Mouse (Mus musculus): ENCODE data around the gene Psmb7.

Psmb7 gene

DNA sequence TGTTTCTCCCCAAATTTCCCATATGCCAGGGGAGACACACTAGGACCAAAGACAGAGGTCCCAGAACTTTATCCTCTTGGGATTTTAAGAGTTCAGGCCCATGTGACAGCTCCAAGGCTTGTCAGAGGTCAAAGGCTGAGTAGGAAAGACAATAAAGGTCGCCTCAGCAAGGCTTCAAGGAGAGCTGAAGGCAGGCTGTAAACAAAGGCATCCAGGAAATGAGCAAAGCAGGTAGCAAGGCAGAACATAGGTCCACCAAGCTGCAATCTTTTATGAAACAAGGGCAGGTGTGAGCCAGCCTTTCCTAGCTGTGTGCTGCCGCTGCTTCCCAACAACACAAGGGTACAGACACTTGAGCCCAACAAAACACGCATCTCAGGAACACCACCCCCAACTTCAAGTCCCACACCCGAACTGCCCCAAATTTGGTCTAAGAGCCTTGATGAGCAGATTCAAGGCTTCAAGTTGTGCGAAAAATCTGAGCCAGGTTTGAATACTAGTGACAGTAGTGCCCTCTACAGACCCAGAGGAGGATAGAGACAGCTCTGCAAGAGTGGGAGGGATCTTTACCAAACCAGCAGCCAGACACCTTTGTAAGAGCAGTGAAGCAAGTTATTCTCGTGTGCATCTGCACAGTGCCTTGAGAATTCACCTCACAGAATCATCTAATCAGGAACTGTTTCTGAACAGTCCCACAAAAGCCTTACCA lies 52.0 kb downstream of the Psmb7 start:
- DNase-seq (ENCODE audit: low read depth), result peak; percentile 66

DNA sequence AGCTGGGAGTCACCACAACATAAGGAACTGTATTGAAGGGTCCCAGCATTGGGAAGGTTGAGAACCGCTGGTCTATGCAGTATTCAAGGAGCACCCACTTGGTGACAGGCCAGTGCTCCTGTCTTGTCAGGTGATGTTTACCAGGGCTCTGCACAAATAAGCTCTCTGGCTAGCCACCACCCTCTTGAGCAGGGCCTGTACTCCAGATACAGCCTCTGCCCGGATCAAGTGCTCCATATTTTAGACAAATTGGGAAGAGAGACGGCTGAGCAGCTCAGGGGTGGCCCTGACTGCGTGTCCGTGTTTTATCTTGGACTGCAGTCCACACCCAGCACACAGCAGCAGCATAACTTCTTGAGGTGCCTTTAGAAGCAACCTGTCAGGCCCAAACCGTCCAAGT lies 57.2 kb downstream of the Psmb7 start:
- no peak for DNase-seq (ENCODE audit: low read depth)

DNA sequence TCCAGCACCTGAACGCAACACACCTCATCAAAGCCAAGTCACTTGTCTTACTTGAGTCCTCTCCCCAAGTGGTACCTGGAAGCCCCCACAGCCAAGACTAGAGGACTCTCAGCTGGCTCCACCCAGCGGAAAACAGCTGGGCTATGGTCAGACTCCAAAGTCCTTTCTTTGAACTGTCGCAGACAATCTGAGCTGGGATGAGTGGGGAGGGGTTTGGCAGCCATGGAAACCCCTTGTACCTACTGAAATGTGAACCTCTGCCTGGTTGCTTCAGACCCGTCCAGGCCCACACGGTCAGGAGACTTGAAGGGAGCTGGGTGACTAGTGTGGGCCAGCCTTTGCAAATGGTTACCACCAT lies 58.5 kb downstream of the Psmb7 start:
- DNase-seq (ENCODE audit: low read depth), result no peak

DNA sequence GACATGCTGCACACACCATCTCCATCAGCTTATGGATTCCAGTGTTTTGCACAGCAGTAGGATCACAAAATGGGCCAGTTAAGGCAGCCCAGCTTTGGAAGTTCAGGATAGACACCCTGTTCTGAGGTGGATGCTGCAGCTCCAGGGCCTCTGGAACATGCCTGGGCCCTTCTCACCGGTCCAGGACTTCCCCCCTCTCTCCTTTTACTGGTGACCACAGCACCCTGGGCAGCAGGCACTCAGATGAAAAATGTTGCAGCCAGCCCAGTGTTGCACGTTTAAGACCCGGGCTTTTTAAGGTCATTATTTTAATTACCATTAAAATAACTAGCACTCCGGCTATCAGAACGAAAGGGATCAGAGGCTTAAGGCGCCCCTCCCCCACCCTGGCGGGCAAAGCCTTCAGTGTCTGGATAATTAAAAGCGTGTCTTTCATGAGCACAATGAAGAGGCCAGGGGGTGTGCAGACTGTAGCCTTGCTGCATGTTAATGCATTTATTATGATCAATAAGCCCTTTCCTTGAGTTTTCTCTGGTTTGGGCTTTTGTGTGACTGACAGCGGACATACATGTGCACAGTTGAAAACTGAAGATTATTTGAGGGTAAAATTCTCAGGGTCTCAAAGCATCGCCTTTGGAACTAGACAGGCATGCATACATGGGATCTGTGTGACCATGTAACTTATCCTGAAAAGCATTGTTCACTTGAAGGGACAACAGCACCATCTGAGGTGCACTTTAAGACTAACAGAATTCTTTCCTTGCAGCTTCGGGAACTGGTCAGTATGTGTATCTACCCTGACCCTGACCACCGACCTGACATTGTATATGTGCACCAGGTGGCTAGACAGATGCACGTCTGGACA lies 59.1 kb downstream of the Psmb7 start:
- DNase-seq (ENCODE audit: low read depth), result no peak

DNA sequence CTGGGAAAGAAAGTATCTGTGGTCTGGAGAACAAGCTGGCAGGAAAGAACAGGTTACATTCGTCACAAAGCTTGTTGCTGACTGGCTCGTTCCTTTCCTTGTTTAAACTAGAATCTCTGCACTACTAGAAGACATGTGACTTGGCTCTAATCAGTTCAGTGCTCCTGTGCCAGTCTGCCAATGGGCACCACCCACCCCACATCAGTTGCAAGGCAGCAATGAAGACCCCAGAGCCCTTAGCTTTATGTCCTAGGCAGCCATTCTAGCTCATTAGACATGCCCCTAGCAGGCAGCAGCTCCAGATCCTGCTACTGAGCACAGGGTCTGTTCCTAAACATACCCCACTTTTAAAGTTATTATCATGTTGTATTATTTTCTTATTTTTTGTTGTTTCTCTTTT lies 59.9 kb downstream of the Psmb7 start:
- no peak for DNase-seq (ENCODE audit: low read depth)

DNA sequence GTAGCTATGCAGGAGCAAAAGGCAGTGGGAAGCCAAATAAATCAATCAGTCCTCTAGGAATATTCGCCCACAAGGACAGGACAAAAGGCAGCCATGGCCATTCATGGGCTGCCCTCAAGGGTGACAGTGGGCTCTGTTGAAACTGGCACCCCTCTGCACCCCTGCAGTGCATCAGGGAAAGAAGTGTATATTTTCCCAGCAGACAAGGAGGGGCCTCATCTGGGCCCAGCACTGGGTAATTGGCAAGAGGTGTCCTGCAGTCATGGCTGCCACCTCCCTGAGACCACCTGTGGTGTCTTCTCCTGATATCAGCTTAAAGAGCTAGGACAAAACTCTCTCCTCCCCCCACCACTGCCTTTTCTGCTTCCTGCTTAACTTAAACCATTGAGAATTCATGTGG lies 64.4 kb downstream of the Psmb7 start:
- DNase-seq (ENCODE audit: low read depth), result no peak

DNA sequence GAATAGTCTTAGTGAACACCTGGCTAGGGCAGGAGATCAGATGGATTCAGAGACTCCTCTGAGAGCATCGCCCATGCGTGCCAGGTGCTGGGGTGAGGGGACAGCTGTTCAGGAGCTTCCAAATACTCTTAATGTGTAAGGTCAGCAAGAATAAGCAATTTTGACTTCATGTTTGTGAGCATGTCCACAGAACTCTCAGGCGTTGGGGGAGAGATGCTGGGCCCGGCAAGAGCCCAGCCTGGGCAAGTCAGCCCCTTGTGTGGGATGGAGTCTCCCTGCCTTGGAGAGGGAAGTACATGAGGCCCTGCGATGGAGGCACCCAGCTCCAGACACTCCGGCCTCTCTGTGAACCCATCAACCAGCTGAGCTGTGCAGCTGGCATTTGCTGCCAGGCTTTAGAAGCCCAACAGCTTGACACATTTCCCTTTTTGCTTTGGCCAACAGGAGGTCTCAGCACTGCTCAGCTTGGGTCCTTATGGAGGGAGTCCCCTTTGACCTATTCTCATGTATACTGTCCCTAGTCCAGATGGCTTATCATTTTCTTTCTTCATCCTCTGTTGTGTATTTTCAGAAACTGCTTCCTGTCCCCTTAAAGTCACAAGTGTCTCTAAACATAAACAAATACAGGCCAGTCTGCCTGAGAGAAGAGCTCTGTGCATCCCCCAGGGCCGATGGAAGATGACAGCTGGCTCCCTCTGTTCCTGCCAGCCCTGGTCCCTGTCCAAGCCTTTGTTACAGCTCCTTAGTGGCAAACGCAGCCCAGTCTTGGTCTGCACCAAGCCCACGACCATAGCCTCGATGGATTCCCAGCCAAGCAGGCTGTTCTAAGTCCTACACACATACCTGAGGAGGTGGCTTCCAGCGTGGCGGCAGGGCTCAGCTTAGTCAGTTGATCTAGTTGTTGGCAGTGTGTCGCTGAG lies 65.0 kb downstream of the Psmb7 start:
- no peak for DNase-seq (ENCODE audit: low read depth)

DNA sequence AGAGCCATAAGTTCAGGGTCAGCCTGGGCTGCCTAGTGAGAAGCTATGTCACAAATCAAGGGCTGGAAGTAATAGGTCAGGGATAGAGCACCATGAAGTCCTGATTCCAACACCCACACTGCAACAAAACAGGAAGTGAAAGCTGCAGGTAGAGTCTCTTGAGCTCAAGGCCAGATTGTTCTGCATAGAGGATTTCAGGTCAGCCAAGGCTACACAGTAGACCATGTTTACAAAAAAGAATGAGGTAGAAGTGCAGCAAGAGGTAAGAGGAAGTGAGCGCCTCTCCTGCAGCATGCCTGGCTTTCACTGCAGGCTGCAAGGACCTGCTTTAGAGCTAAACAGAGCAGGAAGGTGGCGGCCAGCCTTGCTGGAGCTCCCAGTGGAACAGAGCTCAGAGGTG lies 69.2 kb downstream of the Psmb7 start:
- no peak for DNase-seq (ENCODE audit: low read depth)

DNA sequence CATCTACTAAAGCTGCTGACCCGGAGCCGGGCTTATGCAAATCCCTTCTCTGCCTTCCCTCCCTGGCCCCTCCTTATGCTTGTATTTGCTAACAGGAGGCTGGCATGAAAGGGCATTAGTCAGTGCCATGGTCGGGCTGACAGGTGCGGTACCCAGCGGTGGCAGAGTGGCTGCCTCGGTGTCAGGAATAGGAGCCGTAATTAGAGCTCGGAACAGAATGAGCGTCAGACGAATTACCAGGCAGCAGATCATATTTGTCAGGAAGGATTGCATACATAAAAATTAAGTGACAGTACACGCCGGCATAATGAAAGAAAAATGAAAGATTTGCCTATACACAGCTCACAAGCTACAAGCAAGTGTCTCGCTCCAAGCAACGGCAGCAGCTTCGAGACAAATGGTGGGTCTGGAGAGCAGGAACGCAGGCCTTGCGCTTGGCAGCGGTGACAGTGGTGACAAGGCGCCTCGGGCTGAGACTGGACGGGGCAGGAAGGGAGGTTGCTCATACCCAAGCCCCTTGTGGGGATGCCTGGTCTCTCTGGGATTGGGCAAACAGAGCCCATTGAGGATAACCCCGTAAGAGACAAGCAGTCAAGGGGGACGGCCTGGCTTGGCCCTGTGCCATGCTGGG lies 71.8 kb downstream of the Psmb7 start:
- no peak for DNase-seq (ENCODE audit: low read depth)

DNA sequence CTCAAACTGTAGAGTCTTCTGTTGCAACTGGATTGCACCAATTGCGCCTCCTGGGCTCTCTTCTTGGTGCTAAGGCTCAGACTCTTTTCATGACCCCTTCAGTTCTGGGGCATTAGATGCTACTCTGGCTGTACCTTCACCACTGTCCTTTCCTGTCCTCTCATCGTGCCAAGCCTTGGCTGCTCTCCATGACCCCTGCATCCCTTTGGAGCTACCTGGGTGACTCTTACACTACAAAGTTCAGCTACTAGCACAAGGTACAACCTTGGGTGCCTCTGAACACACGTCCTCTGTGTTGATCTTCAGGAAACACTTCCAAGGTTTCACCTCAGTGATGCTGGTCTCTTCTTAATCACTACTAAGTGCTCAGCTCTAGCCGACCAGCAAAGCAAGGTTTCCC lies 81.3 kb downstream of the Psmb7 start:
- DNase-seq (ENCODE audit: low read depth), result no peak

DNA sequence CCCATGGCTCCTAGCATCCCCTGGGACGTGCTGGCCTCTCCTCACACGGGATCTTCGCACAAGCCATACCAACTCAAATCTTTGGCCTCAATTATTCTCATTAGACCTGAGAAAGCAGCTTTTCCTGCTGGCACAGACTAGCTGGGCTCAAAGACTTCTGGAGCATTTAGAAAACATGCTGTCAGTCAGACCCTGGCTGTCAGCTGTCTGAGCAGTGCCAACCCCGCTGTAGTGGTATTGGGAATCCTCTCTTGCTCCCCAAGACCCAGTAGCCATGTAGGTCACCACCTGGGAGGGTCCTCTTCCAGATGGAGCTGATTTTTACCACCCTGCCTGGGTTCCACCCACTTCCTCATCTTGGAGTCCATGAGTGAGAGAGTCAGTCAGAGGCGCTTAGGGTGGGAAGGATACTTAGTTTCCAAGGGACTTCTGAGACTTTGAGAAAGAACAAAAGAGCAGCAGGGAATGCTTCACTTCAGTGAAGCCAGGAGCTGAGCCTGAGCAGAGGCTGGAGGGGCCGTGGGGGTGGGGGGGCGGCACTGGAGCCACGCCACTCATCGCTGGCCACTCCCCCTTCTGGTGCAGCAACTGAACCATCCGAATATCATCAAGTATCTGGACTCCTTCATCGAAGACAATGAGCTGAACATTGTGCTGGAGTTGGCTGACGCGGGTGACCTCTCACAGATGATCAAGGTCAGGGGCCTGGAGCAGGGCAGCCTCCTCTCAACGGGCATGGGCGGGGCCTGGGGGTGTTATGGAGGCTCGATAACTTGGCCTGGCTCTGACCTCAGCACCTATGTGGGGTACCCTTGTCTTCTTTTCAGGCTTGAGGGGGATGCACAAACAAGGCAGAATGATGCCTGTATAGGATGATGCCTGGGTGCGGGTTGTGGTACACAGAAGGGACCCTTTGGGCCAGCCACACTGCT lies 83.3 kb downstream of the Psmb7 start:
- no peak for DNase-seq (ENCODE audit: low read depth)

DNA sequence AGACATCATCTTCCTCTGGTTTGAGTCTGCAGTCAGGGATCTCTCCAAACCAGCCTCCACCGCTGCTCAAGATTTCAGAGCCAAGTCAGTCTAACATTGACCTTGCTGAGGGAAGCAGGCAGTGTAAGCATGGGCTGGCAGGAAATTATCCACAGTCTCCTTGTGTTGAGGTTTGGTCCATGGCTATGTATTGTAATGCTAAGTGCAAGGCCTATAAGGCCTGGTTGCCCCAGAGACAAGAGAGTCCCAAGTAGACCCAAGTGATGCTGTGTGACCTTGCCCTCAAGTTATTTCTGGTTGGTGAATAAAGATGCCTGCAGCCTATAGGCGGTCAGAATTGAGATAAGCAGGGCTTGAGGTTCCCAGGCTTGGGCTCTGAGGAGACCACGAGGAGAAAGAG lies 87.2 kb downstream of the Psmb7 start:
- no peak for DNase-seq (ENCODE audit: low read depth)

DNA sequence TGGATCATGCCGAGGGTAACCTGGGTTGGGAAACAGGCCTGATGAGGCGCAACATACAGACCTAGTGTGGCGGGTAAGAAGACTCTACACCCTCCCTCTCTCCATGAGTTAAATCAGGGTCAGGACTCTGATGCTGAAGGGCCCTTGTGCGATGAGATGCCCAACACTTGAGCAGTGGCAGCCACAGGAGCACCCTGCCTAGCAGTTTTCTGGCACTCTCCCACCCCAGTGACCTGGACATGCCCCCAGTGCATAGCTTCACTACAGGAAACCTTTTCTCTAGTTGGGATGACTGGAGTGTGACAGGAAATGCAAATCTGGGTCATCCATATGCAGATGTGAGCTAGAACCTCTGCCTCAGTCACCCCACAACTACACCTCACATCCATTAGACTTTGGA lies 88.2 kb downstream of the Psmb7 start:
- DNase-seq (ENCODE audit: low read depth), result no peak

DNA sequence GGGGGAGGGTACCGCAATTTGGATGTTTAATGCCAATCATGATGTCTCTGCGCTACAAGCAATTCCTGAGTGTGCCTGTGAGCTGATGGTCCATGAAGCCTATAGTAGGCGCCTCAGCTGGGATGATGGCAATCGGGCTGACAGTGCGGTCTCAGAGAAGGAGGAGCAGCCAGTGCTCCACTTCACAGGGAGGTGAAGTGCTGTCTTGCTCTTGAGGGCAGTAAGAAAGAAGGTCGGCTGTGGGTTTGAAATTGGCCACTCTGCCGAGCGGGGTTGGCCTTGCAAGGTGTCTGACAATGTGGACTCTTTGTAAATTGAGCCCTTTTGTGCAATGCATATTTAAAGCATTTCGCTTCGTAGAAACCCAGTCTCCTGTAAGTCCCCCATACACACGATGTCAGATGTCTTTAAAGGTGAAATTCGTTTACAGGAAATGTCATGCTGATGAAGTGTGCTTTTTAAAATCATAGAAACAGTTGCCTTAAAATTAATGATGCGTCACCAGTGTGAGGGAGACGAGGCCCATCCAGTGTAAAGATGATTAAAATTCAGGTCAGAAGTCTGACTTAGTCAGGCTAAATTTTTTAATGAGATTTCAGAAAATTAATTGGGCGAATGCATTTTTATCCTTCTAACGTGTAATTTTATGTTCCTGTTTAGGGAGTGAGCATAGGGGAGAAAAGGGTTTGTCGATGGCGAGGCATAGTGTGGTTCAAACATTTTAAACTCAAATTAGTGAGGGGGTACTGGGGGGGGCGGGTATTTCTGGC lies 89.5 kb downstream of the Psmb7 start:
- no peak for DNase-seq (ENCODE audit: low read depth)

DNA sequence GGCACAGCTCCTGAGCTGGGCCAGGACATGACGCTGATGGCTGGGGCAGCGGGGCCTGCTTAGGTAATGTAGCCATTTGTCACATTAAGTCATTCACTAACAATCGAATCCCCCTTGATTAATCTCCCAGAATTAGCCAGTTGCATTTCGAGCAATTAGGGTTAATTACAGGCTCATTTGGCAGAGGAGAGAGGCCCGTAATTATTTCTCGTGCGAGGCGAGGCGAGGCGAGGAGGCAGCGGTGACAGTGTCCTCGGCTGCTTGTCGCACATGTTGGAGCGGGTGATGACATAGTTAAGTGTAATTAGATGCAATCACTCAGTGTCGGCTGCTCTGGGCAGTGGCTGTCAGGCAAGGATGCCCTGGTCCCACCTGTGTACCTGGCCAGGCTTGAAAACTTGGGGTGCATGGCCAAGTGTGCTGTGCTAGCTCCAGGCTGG lies 91.9 kb downstream of the Psmb7 start:
- DNase-seq (ENCODE audit: low read depth), result no peak

DNA sequence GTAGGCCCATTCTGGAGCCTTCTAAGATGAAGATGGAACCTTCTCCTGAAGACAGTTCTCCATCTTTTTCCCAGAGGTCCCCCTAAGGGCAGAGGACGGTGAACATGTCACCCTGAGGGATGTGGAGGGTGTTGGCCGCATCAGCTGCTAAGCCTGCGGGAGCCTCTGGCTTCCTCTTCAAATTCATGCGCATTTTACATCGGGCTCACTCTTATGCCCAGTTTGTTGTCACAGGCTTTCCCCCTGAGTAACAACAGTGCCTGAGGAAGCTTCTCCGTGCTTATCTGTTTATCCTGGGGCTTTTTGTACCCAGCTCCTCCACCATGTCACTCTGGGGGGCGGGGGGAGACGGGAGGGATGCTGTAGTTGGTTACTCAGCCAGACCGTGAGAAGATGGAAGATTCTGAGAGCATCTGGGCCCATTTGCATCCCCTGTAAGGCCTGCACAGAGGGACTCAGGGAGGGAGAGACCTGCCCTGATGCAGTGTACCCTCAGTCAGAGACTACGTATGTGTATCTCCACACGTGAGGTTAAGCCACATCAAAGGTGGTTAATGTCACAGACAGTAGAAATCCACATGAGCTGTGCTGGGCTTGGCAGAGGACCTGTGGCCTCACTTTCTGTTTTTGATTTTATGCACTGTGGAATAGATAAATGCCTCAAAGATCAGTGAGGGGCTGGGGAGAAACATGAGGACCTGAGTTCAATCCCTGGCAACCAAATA lies 95.9 kb downstream of the Psmb7 start:
- no peak for DNase-seq (ENCODE audit: low read depth)

DNA sequence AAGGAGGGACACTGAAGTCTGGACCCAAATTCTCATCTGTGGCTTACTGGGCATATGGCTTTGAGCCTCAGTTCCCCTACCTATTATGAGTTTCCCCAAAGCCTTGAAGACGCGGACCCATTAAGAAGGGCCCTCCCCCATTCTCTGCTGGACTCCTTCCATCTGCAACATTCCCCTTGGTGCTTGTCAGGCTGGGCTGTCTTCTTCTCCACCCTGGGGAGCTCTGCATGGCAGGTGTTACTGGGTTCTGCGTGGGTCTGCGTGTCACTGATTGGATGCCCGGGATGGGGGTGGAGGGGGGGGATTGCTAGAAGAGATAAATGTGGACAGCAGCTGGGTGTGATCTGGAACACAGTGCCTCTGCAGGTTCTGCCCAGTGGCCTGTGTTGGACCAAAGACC lies 97.1 kb downstream of the Psmb7 start:
- peak; percentile 74 for DNase-seq (ENCODE audit: low read depth)

DNA sequence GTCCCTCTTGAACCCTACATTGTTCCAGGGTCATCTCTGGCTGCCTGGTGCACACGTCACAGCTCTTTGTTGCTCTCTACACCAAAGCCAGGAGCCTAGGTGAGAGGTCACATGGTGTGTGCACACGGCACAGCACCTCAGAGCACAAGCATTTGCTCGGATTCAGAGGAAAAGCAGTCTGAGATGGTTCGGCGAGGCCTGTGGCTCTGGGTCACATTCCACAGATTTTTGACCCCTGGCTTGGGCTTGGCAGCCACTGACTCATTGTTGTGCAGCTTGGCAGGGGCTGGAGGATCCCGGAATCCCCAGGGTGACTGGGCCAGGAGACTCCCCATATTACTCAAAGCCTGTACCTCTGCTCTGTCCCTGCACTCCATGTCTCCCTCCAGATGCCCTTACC lies 97.7 kb downstream of the Psmb7 start:
- peak; percentile 92 for DNase-seq (ENCODE audit: low read depth)

DNA sequence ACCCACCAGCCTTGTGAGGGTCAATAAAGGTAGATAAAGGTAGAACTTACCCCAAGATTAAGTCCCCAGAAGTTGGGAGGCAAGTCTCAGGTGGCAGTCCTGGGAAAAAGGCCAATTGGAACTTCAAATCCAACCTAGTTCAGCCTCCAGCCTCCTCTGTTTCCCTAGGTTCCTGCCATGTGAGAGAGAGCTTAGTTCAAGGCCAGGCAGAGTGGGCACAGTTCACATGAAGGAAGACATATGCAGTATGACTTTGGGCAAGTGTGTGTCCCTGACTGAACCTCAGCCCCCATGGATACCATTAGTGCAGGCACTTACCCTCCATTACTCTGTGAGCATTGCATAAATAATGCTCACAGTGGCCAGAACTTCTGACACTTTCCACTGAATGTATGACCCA lies 98.2 kb downstream of the Psmb7 start:
- no peak for DNase-seq (ENCODE audit: low read depth)

DNA sequence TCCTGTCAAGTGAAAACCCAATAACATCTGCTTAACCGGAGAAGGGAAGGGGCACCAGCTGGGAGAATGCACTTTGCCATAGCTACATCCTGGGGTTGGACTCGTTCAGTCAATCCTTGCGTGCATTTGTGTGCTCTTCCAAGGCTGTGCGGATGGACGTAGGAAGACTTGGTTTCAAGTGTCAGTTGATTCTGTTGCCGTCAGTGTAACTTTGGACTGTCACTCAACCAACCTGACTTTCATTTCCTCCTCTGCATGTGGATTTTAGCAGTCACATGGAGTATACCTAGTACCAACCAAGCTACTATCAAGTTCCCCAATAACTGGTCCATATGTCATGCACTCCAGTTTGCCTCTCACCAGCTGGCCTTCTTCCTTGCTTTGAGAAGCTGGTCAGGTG lies 98.9 kb downstream of the Psmb7 start:
- no peak for DNase-seq (ENCODE audit: low read depth)
